Mouse (Mus musculus) bone marrow, adult 2 months (tissue): ENCODE measurements around the gene Lmntd1. TPM values are rescaled to one million over a fixed set of nuclear protein-coding genes. Genes with fewer than 3 reads are reported as not detected.

Experiments
- H3K27ac ChIP-seq: fragments of 200-500 bp; 2 replicates; pipeline ENCODE4 v1.5.1; 2012; ENCODE audit warnings: low read depth, mild to moderate bottlenecking, control low read depth, inconsistent platforms, low read length; ENCODE audit not compliant: control insufficient read depth, poor library complexity, insufficient read depth
- H3K4me1 ChIP-seq: fragments of 200-500 bp; 2 replicates; pipeline ENCODE4 v1.6.1; 2011; ENCODE audit warnings: low read length; ENCODE audit not compliant: control insufficient read depth, insufficient read depth
- H3K4me3 ChIP-seq: fragments of 200-500 bp; replicated peaks from 2 replicates; pipeline ENCODE3; 2011; ENCODE audit warnings: mild to moderate bottlenecking, low read depth, low read length, control low read depth; ENCODE audit not compliant: control insufficient read depth
- CTCF ChIP-seq: fragments of 200-500 bp; IDR thresholded peaks from 2 replicates; pipeline ENCODE4 v1.5.1; 2011; ENCODE audit warnings: low read length, control low read depth; ENCODE audit not compliant: control insufficient read depth, insufficient read depth
- POLR2A ChIP-seq: fragments of 200-500 bp; IDR thresholded peaks from 2 replicates; pipeline ENCODE4 v1.6.1; 2011; ENCODE audit warnings: low read depth, mild to moderate bottlenecking, control low read depth, low read length, borderline replicate concordance; ENCODE audit not compliant: control insufficient read depth
- WGBS: fragments of 180-500 bp; shearing (Covaris S2); methylation state at CpG from one replicate; pipeline ENCODE4 v1.1.7; 2018; 5-methylcytosine and 5-hydroxymethylcytosine counted together
- polyA plus RNA-seq: library from polyadenylated mRNA; stranded (reverse); fragments of >200 nt; gene quantifications from 2 replicates; pipeline ENCODE4 v1.2.4, GENCODE M21; 2011; ENCODE audit warnings: low replicate concordance; ENCODE audit not compliant: missing spikeins, insufficient read depth, insufficient read length

Gene Lmntd1
- polyA plus RNA-seq, 1 experiment: not detected

- no peaks in the 10 kb centered on the region for H3K4me1 ChIP-seq
- TF ChIP-seq POLR2A (no peak), CTCF (no peak)
- no peak overlapping the region for H3K27ac ChIP-seq
- WGBS: 87% methylated on average over 8 of the region's 8 CpGs
- H3K4me3 ChIP-seq: no peak overlapping the region
Observed at GRCm38 (mm10) chr6:145346305-145346704, 267.8 kb downstream of the Lmntd1 start.

- no peaks in the 10 kb centered on the region; the same call in 1 of the 2 replicates for H3K4me1 ChIP-seq
- no peak overlapping the region for H3K4me3 ChIP-seq
- TF ChIP-seq CTCF: no peak
- no peak for TF ChIP-seq POLR2A
- 74% methylated on average over 2 of the region's 2 CpGs for WGBS
- H3K27ac ChIP-seq: no peak overlapping the region
Observed at GRCm38 (mm10) chr6:145344719-145345118, 269.4 kb downstream of the Lmntd1 start.

GRCm38 (mm10) chr6:145343457-145343856 lies 270.7 kb downstream of the Lmntd1 start:
- H3K27ac ChIP-seq: no peak overlapping the region
- TF ChIP-seq CTCF (no peak), POLR2A (no peak)
- H3K4me1 ChIP-seq: no peaks in the 10 kb centered on the region; the same call in 1 of the 2 replicates

GRCm38 (mm10) chr6:145342836-145343235 lies 271.3 kb downstream of the Lmntd1 start:
- Histone ChIP-seq H3K27ac (no peak overlapping the region), H3K4me3 (no peak overlapping the region), H3K4me1 (no peaks in the 10 kb centered on the region; the same call in 1 of the 2 replicates)
- WGBS: 48% methylated on average over 11 of the region's 11 CpGs
- TF ChIP-seq CTCF: no peak
- TF ChIP-seq POLR2A: no peak

More at GRCm38 (mm10) chr6:145343457-145343856, 270.7 kb downstream of the Lmntd1 start:
- no peak overlapping the region for H3K4me3 ChIP-seq
- 63% methylated on average over 1 of the region's 1 CpGs for WGBS

GRCm38 (mm10) chr6:145341301-145342193 lies 272.6 kb downstream of the Lmntd1 start:
- Histone ChIP-seq H3K4me3 (peak overlapping the region; percentile 79), H3K4me1 (no peaks in the 10 kb centered on the region; the same call in 1 of the 2 replicates), H3K27ac (peak overlapping the region; percentile 48)
- WGBS: under 1% methylated on average over 33 of the region's 33 CpGs
- TF ChIP-seq CTCF (peak; percentile 52; the same call in 1 of the 2 replicates), POLR2A (0 out of 2 replicates have a peak, but pooled peaks have one; percentile 30)

- Histone ChIP-seq H3K4me1 (no peaks in the 10 kb centered on the region; the same call in 1 of the 2 replicates), H3K4me3 (peak overlapping the region; percentile 73), H3K27ac (peak overlapping the region; percentile 76)
- WGBS: under 1% methylated on average over 37 of the region's 37 CpGs
- no peak for TF ChIP-seq CTCF
- peak; percentile 79; the same call in 1 of the 2 replicates for TF ChIP-seq POLR2A
Observed at GRCm38 (mm10) chr6:145340657-145341146, 273.4 kb downstream of the Lmntd1 start.

- under 1% methylated on average over 21 of the region's 21 CpGs for WGBS
- H3K27ac ChIP-seq: peak overlapping the region; percentile 76
- no peak for TF ChIP-seq POLR2A
- peak overlapping the region; percentile 73 for H3K4me3 ChIP-seq
- H3K4me1 ChIP-seq: no peaks in the 10 kb centered on the region; the same call in 1 of the 2 replicates
Observed at GRCm38 (mm10) chr6:145339956-145340656, 274.0 kb downstream of the Lmntd1 start.
